Mouse (Mus musculus): ENCODE measurements around the gene Sdsl.

The Sdsl gene

DNA sequence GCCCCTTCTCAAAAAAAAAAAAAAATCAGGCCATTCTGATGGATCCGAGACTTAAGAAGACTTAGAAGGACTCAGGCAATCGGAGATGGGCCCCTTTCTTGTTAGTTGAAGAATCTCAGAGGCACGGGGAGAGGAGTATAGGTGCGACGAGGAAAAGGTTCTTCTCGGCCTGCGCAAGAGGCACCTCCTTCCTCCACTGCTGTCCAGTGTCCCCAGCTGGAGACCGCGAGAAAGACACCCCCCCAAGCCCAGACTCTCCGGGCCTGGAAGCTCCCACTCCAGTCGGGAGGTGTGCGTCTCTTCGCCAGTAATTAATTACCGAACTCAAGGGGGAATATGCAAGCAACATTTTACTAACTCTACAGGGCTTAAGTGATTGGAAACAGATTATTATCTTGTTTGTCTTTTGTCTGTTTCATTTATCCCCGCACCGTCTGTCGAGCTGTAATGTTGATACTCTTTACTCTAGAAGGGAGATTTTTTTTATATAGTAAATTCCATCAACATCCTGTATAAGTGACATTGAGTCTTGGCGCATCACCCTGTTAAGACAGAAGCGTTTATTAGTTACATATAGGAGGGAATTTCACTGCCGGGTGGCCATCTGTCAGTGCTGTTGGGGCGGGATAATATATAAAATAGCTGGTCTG lies 44.3 kb downstream of the Sdsl start:
- no peak for DNase-seq (ENCODE audit: low read depth)

GRCm38 (mm10) chr5:120427451-120427938 lies 45.1 kb downstream of the Sdsl start:
- no peak for DNase-seq (ENCODE audit: low read depth)

DNA sequence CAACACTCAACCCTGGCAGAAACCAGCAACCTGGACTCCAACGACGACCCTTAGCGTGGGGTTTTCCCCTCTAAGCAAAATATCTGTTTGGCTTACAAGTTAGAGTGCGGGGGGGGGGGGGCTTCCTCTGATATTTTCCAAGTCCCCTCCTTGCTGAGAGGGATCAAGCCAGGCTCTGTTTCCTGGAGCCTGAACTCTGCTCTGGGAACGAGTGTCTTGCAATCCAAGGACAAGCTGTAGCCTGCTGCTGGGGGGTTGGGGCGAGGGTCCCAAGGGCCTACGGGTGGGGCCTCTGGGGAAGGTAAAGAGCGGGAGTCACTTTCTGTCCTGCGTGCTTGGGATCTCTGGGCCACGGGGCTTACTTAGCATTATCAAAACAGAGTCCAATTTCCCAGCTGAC lies 46.0 kb downstream of the Sdsl start:
- DNase-seq (ENCODE audit: low read depth): no peak

- no peak for DNase-seq (ENCODE audit: low read depth)
These were observed 46.9 kb downstream of the Sdsl start for GRCm38 (mm10) chr5:120425711-120426110.

DNA sequence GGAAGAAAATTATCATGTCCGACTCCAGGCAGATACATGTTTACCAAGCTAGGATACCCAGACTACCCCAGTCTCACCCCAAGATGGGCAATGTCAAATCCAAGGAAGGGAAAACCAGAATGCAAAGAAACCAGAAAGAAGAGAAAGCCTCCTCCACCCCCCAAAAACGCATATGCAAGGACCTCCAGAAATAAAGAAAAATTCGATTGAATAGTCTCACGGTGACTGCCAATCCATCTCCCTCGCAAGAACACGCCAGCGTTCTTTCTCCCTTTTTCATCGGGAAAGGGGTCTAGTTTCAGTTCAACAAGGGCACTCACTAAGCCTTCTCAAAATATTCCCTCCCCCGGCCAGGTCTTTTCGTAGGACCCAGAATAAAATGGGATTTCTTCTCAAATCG lies 48.0 kb downstream of the Sdsl start:
- no peak for DNase-seq (ENCODE audit: low read depth)

DNA sequence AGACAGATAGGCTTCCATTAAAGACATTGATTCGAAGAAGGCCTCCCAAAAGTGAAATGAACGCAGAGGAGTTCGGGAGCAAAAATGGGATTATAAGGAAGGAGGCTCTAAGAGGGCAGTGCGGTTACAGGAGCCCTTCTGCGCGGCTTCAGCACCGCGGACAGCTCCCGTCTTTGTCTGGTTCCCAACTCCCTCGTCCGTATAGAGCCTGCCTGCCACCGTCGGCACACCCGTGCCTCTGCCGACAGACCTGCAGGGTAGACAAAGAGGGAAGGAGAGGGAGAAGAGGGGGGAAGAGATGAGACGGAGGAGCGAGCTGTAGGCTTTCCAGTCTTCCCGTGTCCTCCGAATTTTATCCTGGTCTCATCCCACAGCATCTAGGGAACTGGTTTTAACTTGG lies 48.6 kb downstream of the Sdsl start:
- peak; percentile 61 for DNase-seq (ENCODE audit: low read depth)

GRCm38 (mm10) chr5:120420106-120420505 lies 52.5 kb downstream of the Sdsl start:
- no peak for DNase-seq (ENCODE audit: low read depth)

DNA sequence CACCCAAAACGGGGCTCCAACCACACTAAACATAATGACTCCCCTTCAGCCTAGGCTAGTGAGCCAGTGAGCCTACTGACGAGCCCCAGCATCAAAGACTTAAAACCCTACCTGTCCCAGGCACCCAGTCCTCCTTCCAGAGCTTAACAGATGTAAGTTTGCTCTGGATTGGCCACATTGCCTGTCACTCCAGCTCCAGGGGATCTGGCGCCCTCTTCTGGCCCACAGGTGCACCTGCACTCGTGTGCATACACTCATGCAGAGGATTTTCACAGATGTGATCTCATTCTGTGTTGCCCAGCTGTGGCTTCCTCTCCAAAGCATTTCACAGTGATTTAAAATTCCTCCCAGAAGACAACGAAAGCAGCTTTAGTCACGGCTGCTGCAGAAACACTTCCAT lies 59.2 kb downstream of the Sdsl start:
- DNase-seq (ENCODE audit: low read depth): no peak

- no peak for DNase-seq (ENCODE audit: low read depth)
These were observed 62.9 kb downstream of the Sdsl start for GRCm38 (mm10) chr5:120409385-120410378.

DNA sequence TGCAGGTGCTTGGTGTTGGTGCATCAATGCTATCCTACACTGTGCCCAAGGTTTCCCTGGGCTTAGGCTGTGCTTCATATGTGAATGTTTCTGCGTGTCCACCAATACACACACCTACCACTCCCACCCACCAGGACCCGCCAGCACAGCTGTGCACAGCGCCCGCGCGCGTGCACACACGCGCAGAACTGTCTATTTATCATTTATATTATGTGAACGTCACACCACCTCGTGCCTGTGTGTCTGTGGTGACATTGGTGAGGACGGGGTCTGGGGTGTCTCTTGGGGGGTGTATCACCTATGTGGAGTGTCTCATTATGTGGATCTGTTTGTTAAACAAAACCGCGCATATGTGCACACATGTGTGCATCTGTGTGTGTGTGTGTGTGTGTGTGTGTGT lies 63.7 kb downstream of the Sdsl start:
- DNase-seq (ENCODE audit: low read depth): no peak
